Mouse (Mus musculus) monocyte, adult 2 months (primary cell): ENCODE measurements around the gene Smim20.

Experiments used
- DNase-seq, 2 experiments: peaks; one replicate each; pipeline ENCODE4 v3.0.0; 2022; ENCODE audit warnings: low spot score in 2 of 2, low read depth in 1 of 2

Smim20 gene

GRCm38 (mm10) chr5:53265740-53266139, 1.1 kb upstream of the Smim20 start:
- DNase-seq = no peak

- DNase-seq = no peak
Measured at GRCm38 (mm10) chr5:53266181-53266580, 702 bp upstream of the Smim20 start.

- DNase-seq = no peak
Measured at GRCm38 (mm10) chr5:53268095-53268692, 1.3 kb downstream of the Smim20 start.

GRCm38 (mm10) chr5:53269799-53270198, 2.9 kb downstream of the Smim20 start:
- no peak for DNase-seq

GRCm38 (mm10) chr5:53270947-53271711, 4.2 kb downstream of the Smim20 start:
- no peak for DNase-seq

GRCm38 (mm10) chr5:53272626-53273025, 5.7 kb downstream of the Smim20 start:
- DNase-seq = no peak

GRCm38 (mm10) chr5:53273699-53274430, 7.0 kb downstream of the Smim20 start:
- DNase-seq = no peak

- DNase-seq = no peak
Measured at GRCm38 (mm10) chr5:53274811-53275355, 8.0 kb downstream of the Smim20 start.

GRCm38 (mm10) chr5:53275376-53275775, 8.5 kb downstream of the Smim20 start:
- DNase-seq = no peak

GRCm38 (mm10) chr5:53276470-53277022, 9.7 kb downstream of the Smim20 start:
- no peak for DNase-seq

GRCm38 (mm10) chr5:53277716-53278263, 10.9 kb downstream of the Smim20 start:
- no peak for DNase-seq

GRCm38 (mm10) chr5:53279216-53279813, 12.4 kb downstream of the Smim20 start:
- DNase-seq = no peak

- no peak for DNase-seq
Measured at GRCm38 (mm10) chr5:53282487-53282886, 15.6 kb downstream of the Smim20 start.

- DNase-seq = no peak
Measured at GRCm38 (mm10) chr5:53286406-53286805, 19.5 kb downstream of the Smim20 start.

- no peak for DNase-seq
Measured at GRCm38 (mm10) chr5:53289438-53289837, 22.6 kb downstream of the Smim20 start.

GRCm38 (mm10) chr5:53294627-53295026, 27.7 kb downstream of the Smim20 start:
- DNase-seq = no peak

GRCm38 (mm10) chr5:53296961-53297360, 30.1 kb downstream of the Smim20 start:
- DNase-seq = no peak

- no peak for DNase-seq
Measured at GRCm38 (mm10) chr5:53301496-53301895, 34.6 kb downstream of the Smim20 start.

- DNase-seq = no peak
Measured at GRCm38 (mm10) chr5:53302895-53303670, 36.2 kb downstream of the Smim20 start.

- no peak for DNase-seq
Measured at GRCm38 (mm10) chr5:53303941-53304340, 37.1 kb downstream of the Smim20 start.
